Mouse (Mus musculus) lung, adult 2 months (tissue): ENCODE results near the gene Rapgef6. TPM values are rescaled to one million over a fixed set of nuclear protein-coding genes. Genes with fewer than 3 reads are reported as not detected.

Experiments used
- DNase-seq: peaks from one replicate; pipeline ENCODE4 v3.0.0; 2022
- H3K4me1 ChIP-seq: fragments of 200-500 bp; 2 replicates; pipeline ENCODE4 v1.6.1; 2011; ENCODE audit warnings: low read length; ENCODE audit not compliant: control insufficient read depth, insufficient read depth
- H3K4me3 ChIP-seq: fragments of 200-500 bp; replicated peaks from 2 replicates; pipeline ENCODE3; 2011; ENCODE audit warnings: low read depth, mild to moderate bottlenecking, control low read depth, low read length; ENCODE audit errors: extremely low read depth
- CTCF ChIP-seq: fragments of 200-500 bp; IDR thresholded peaks from 2 replicates; pipeline ENCODE4 v1.5.1; 2011; ENCODE audit warnings: mild to moderate bottlenecking, low read length, control low read depth; ENCODE audit not compliant: insufficient read depth
- POLR2A ChIP-seq: fragments of 200-500 bp; IDR thresholded peaks from 2 replicates; pipeline ENCODE4 v1.6.1; 2011; ENCODE audit warnings: low read depth, mild to moderate bottlenecking, control low read depth, low read length, borderline replicate concordance; ENCODE audit errors: extremely low read depth
- WGBS: fragments of 180-500 bp; shearing (Covaris S2); methylation state at CpG from one replicate; pipeline ENCODE4 v1.1.7; 2018; 5-methylcytosine and 5-hydroxymethylcytosine counted together
- polyA plus RNA-seq: library from polyadenylated mRNA; depleted of rRNA; stranded (reverse); fragments of >200 nt; gene quantifications from 2 replicates; pipeline ENCODE4 v1.2.3, GENCODE M21; 2012

Rapgef6 gene
- polyA plus RNA-seq, 1 experiment = 31.3 TPM

DNA sequence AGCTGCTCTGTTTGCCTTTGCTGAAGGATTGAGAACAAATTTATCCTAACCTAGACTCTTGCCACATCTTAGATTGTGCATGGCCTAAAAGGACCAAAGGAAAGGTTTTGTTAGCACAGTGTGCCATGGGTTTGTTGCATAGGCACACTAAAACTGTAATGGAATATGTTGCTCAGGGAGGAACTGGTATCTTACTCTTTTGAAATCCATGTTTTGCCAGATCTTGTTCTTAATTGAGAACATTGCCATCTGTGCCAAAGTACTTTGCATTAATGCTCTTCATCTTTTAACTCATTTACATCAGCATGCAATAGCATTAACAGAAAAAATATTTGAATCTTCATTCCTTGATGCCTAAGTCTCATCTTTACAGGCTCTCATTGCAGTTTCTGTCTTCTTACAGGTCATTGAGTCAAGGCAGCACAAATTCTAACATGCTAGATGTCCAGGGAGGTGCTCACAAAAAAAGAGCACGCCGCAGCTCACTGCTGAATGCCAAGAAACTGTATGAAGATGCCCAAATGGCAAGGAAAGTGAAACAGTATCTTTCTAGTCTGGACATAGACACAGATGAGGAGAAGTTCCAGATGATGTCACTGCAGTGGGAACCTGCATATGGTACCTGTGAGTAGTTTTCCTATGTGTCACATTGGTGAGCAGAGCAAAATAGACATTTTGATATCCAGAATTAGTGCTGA is 153.3 kb downstream of the Rapgef6 start:
- DNase-seq = no peak
- no peaks in the 10 kb centered on the region for H3K4me1 ChIP-seq
- H3K4me3 ChIP-seq = no peak overlapping the region
- WGBS = 99% methylated on average over 2 of the region's 2 CpGs
- TF ChIP-seq POLR2A (no peak), CTCF (no peak)

DNA sequence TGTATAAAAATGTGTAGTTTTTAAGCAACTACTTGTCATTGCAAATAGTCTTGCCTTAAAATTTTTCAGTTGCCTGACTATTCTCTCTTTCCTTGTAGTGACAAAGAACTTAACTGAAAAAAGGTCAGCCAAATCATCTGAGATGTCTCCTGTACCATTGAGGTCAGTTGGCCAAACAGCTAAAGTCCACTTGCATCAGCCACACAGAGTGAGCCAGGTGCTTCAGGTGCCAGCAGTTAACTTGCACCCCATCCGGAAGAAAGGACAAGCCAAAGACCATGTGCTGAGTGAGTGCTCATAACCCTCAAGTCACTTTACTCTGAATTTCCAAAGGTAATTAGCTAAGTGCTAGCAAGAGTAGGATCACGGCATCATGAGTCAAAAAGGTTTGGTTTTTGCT is 156.5 kb downstream of the Rapgef6 start:
- WGBS = 88% methylated on average over 2 of the region's 2 CpGs
- no peaks in the 10 kb centered on the region for H3K4me1 ChIP-seq
- TF ChIP-seq CTCF (no peak), POLR2A (no peak)
- no peak overlapping the region for H3K4me3 ChIP-seq
- no peak for DNase-seq

DNA sequence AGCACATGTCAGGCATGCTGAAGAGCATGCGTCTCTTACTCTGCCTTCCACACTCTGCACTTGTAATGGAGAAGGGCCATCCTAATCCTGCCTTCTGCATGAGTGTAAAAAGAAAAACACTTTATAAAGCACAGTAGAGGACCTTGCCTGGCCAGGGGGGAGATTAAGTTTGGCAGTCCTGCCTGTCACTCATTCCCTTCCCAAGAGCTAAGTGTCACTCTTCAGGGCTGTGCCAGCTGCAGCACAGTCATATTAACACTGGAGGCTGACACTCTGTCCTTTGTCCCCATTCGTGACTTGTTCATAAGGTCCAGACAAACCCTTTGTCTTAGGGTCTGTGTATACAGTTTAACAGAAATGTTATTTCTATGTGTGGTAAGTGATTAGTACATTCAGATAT is 162.2 kb downstream of the Rapgef6 start:
- TF ChIP-seq CTCF = no peak
- no peak for TF ChIP-seq POLR2A
- no peak overlapping the region for H3K4me3 ChIP-seq
- no peaks in the 10 kb centered on the region for H3K4me1 ChIP-seq
- 69% methylated on average over 2 of the region's 2 CpGs for WGBS
- no peak for DNase-seq

DNA sequence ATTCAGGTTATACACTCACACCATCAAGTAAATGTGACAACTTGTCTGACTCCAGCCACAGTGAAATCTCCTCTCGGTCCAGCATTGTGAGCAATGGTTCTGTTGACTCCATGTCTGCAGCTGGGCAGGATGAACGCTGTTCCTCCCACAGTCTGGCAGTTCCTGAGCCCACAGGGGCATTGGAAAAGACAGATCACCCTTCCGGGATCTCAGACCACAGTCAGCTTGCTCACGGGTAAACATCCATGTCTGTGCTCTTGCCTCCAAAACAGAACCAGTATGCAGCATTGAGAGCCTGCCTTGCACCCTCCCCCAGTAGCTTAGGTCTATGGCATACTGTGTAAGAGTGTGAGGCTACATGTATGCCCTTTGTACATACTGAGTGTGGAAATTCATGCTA is 167.5 kb downstream of the Rapgef6 start:
- DNase-seq = no peak
- 66% methylated on average over 4 of the region's 4 CpGs for WGBS
- 0 out of 2 replicates have a peak, but pooled peaks cover 2% of the 10 kb centered on the region for H3K4me1 ChIP-seq
- TF ChIP-seq POLR2A (no peak), CTCF (no peak)
- H3K4me3 ChIP-seq = no peak overlapping the region

DNA sequence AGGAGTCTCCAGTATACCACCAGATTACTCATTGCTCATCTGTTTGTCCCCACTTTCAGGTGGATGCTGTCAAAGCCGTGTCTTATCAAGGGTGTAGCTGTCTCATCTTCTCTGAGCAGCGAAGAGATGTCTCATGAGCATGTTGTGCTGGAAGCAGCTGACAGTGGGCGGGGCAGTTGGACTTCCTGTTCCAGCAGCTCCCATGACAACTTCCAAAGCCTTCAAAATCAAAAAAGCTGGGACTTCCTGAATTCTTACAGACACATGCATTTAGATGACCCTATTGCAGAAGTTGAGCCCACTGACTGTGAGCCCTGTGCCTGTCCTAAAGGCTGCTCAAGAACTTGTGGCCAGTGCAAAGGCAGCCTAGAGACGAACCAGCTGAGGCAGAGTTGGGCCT is 168.5 kb downstream of the Rapgef6 start:
- H3K4me3 ChIP-seq = no peak overlapping the region
- TF ChIP-seq POLR2A (no peak), CTCF (no peak)
- 57% methylated on average over 4 of the region's 4 CpGs for WGBS
- 0 out of 2 replicates have a peak, but pooled peaks cover 2% of the 10 kb centered on the region for H3K4me1 ChIP-seq
- no peak for DNase-seq

DNA sequence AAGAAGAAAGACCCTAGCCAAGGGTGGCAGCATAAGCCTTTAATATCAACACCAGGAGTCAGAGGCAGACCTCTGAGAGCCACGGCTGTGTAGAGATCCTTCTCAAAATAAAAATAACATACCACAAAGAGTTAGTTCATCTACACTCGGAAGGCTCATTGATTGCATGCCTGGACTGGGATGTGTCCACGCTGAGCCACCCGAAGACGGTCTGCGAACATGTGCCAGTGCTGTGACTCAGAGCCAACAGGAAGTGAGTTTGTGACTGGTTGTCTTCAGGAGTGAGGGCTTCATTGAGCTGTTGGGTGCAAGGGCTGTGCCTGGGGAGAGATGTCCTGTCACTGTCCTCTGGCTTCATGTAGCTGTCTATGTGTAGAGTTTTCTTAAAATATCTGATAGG is 171.0 kb downstream of the Rapgef6 start:
- 45% methylated on average over 6 of the region's 6 CpGs for WGBS
- no peak for DNase-seq
- H3K4me3 ChIP-seq = no peak overlapping the region
- H3K4me1 ChIP-seq = 0 out of 2 replicates have a peak, but pooled peaks cover 2% of the 10 kb centered on the region
- TF ChIP-seq POLR2A = no peak
- TF ChIP-seq CTCF = no peak

DNA sequence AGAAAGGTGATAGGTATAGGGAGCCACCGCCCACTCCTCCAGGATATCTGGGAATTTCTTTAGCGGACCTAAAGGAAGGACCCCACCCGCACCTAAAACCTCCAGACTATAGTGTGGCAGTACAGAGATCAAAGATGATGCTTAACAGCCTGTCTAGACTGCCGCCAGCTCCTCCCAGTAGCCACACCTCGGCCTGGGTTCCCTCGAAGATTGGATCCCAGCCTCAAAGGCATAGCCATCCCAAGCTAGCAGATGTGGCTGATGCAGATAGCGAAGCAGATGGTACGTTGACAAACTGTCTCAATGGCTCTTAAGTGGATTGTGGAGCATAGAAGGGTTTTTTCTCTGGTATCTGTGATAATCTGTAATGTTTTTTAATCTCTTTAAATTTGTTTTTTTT is 171.6 kb downstream of the Rapgef6 start:
- 0 out of 2 replicates have a peak, but pooled peaks cover 2% of the 10 kb centered on the region for H3K4me1 ChIP-seq
- WGBS = 83% methylated on average over 8 of the region's 8 CpGs
- DNase-seq = no peak
- no peak overlapping the region for H3K4me3 ChIP-seq
- TF ChIP-seq POLR2A = no peak
- TF ChIP-seq CTCF = no peak

DNA sequence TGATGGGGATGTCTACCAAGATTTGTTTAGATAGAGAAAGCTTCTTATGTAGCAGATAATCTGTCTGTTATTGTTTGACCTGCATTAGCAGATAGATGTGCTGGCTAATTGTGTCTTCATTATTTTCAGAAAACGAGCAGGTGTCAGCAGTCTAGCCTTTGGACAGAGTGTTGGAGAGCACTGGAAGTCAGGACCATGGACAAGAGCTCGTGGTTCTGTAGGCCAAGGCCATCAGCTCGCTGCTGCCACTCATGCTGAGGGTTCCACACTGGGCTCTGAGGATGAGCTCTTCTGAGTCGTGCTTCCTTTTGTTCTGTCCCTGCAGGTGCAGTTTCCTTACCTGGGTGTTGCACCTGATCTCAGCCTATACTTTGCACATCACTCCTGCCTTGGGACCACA is 173.3 kb downstream of the Rapgef6 start:
- DNase-seq = no peak
- Histone ChIP-seq H3K4me1 (0 out of 2 replicates have a peak, but pooled peaks cover 2% of the 10 kb centered on the region), H3K4me3 (no peak overlapping the region)
- no peak for TF ChIP-seq POLR2A
- TF ChIP-seq CTCF = no peak
- 54% methylated on average over 4 of the region's 4 CpGs for WGBS

DNA sequence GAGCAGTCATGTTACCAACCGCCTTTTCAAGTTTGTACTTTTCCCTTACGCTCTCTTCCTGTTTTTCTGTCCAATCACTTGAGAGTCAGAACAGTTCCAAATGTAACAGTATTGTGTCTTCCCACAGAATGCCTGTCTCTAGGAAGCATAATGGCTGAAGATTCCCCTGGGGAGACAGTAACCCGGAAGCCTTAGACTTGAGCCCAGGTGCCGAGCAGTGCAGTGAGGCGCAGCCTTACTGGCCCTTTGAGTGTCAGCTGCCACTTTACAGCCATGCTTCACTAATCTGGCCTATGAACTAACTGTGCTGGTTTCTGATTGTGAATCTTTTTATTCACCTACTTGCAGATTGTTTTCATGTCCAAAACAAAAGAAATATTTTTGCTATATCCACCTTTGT is 175.0 kb downstream of the Rapgef6 start:
- TF ChIP-seq CTCF (no peak), POLR2A (no peak)
- no peaks in the 10 kb centered on the region for H3K4me1 ChIP-seq
- no peak for DNase-seq
- WGBS = 90% methylated on average over 5 of the region's 5 CpGs
- no peak overlapping the region for H3K4me3 ChIP-seq

DNA sequence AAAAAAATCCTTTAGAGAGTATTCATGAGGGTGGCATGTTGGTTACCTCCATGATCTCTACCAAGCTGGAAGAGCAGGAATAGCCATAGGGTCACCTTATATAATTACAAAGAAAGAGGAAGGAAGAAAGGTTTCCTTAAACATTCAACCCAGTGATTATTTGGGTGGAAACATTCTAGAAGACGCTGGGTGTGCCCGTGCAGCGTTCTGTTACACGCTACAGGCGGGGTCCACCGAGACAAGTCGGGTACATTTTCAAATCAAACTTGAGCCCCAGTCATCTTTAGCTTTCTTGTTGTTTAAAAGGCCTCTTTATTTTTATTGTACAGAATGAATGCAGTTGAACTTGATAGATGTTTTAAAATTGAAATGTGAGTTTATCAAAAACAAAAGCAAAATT is 176.0 kb downstream of the Rapgef6 start:
- WGBS = 64% methylated on average over 7 of the region's 7 CpGs
- TF ChIP-seq CTCF (no peak), POLR2A (no peak)
- DNase-seq = no peak
- Histone ChIP-seq H3K4me3 (no peak overlapping the region), H3K4me1 (no peaks in the 10 kb centered on the region)
